Mouse (Mus musculus): ENCODE results near the gene Cox6b2. TPM values are rescaled to one million over a fixed set of nuclear protein-coding genes. Genes with fewer than 3 reads are reported as not detected.
"Not testable (repeated sequence)": the region's sequence is repeated elsewhere in the genome, so short reads cannot be mapped to it uniquely, and the experiment has no call there.

Cox6b2 gene
- polyA plus RNA-seq (2012; rRNA removed), result 52.7 and 87.5 TPM in 2 replicates

DNA sequence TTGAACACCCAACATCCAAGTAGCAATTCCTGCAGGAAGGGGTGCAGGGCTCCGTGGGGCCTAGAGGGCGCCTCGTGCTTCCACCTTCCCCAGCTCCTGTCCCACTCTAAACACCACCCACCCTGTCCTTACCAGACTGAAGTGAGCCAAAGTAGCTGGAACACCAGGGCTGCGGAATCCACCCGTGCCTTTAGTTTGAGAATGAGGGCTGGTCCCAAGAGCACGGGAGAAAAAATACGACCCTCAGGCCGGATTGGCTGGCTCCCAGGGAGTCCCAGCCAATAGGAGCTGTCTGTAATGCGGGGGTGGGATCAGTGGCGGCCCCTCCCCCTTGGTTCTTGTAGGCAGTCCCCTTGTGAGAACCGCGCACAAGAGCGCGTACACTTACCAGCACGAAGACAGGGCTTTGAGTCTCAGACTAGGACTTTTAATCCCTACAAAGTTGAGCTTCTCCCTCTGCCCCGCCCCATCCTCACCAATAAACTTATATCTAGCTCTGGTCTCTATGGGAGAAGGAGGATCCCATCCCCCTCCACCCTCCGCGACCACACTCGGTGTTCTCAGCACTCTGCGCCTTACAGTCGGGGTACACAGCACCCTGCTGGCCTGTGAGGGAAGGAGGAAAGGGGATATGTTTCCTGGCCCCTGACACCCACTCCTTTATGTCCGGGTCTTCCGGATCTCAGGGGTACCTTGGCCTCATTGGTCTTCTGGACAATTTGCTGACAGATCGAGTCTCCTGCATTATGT, at the start of gene Cox6b2:
Gene Cox6b2 (minus strand): TSS at position 274 of the 750 bp plus-strand sequence.
- 5% methylated on average over 24 of the region's 24 CpGs for WGBS
- peaks cover 4% of the 10 kb centered on the region; the same call in 1 of the 2 replicates for H3K4me1 ChIP-seq (ENCODE audit: control insufficient read depth, insufficient read depth, low read length)
- peak; percentile 63 for DNase-seq
- TF ChIP-seq CTCF (IDR thresholded peaks at IDR 0.05; ENCODE audit: insufficient read depth, low read length) (no peak), POLR2A (IDR thresholded peaks at IDR 0.05; ENCODE audit: borderline replicate concordance, extremely low read depth, low read depth, low read length) (no peak)
- H3K4me3 ChIP-seq (replicated peaks; ENCODE audit: extremely low read depth, low read depth, low read length), result peak within 1 kb of the TSS; percentile 54

DNA sequence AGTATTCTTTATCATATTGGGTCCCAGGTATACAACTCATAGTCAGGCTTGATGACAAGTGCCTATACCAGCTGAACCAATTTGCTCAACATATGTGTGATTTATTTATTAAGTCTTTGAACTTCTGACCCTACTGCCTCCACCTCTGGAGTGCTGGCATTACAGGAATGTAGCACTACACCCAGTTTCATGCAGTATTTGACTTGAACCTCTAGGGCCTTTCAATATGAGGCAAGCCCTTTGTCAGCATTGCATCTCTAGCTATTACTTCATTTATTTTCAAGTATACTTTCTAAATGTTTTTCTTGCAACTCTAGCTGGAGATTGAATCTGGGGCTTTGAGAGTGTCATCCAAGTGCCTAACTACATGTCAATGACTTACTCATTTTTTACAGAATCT, 49.4 kb upstream of the Cox6b2 start:
- DNase-seq, result no peak

DNA sequence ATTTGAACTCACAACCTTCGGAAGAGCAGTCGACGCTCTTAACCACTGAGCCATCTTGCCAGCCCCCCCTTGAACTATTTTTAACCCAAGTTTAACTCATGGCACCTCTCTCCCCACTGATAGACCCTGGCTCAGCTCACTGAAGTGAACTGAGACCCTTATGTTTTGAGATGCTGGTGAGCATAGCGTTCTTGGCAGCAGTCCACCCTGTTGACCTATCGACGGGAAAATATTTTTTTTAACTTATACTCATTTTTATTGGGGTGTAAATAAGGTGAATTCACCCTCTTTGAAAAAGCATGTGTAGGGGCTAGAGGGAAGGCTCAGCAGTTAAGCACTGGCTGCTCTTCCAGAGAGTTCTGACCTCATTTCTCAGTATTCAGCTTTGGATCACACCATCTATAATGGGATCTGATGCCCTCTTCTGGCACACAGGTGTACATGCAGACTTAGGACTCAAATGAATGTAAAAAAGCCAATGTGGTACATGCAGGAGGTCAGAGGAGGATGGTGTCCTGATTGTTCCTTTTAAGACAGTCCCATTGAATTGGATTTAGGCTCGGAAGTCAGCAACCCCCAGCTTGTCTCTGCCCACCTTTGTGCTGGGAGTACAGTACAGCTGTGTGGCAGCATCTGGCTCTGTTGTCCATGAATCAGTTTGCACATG, 43.0 kb upstream of the Cox6b2 start:
- H3K4me1 ChIP-seq (ENCODE audit: control insufficient read depth, insufficient read depth, low read length), result peaks cover 5% of the 10 kb centered on the region; the same call in 1 of the 2 replicates
- DNase-seq, result no peak
- no peak overlapping the region for H3K4me3 ChIP-seq (replicated peaks; ENCODE audit: extremely low read depth, low read depth, low read length)
- 62% methylated on average over 7 of the region's 7 CpGs for WGBS
- TF ChIP-seq POLR2A (IDR thresholded peaks at IDR 0.05; ENCODE audit: borderline replicate concordance, extremely low read depth, low read depth, low read length) (no peak), CTCF (IDR thresholded peaks at IDR 0.05; ENCODE audit: insufficient read depth, low read length) (peak; percentile 34; the same call in 1 of the 2 replicates)

More for the DNA sequence above, 49.4 kb upstream of the Cox6b2 start:
- H3K4me3 ChIP-seq (replicated peaks; ENCODE audit: extremely low read depth, low read depth, low read length), result no peak overlapping the region
- TF ChIP-seq POLR2A (IDR thresholded peaks at IDR 0.05; ENCODE audit: borderline replicate concordance, extremely low read depth, low read depth, low read length), result no peak
- TF ChIP-seq CTCF (IDR thresholded peaks at IDR 0.05; ENCODE audit: insufficient read depth, low read length), result no peak
- no peaks in the 10 kb centered on the region for H3K4me1 ChIP-seq (ENCODE audit: control insufficient read depth, insufficient read depth, low read length)

DNA sequence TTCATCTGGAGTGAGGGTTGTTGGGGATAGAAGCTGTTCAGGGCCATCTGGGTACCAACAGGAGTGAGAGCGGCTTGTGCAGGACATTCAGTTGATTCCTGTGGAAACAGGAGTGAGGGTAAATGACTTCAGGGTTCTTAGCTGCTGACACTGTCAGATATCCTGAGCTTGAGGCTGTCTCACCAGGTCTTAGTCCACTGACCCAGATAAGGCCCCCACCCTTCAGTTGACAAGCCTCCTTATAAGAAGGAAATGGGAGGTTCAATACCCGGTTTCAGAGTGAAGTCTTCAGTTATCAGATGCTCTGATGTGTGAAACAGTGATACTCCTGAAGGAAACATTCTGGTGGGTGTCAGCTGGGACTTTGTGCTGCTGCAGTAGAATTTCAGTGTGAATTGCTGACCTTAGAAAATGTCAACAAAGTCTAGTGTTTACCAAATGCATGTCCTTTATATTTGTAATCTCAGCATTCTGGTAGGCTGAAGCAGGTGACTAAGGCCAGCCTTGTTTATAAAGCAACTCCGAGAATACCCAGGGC, 41.8 kb upstream of the Cox6b2 start:
- TF ChIP-seq CTCF (IDR thresholded peaks at IDR 0.05; ENCODE audit: insufficient read depth, low read length), result no peak
- TF ChIP-seq POLR2A (IDR thresholded peaks at IDR 0.05; ENCODE audit: borderline replicate concordance, extremely low read depth, low read depth, low read length), result no peak
- H3K4me1 ChIP-seq (ENCODE audit: control insufficient read depth, insufficient read depth, low read length), result peaks cover 6% of the 10 kb centered on the region
- no peak for DNase-seq
- H3K4me3 ChIP-seq (replicated peaks; ENCODE audit: extremely low read depth, low read depth, low read length), result no peak overlapping the region
- 53% methylated on average over 3 of the region's 3 CpGs for WGBS

DNA sequence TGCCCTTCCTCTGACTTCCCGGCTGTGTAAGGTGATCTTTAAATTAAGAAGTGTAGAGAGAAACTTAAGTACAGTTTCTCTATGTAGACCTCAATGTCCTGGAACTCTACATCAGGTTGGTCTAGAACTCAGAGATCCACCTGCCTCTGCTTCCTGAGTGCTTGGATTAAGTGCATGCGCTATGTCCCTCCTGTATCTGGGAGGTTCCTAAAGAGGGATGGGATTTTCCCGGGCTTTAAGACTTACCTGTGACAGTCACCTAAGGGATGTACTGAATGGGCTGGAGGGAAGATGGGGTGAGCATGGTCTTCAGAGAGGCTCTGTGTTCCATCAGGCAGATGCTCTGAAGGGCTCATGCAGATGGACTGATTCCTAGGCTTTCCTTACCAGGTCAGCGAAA, 40.8 kb upstream of the Cox6b2 start:
- 35% methylated on average over 4 of the region's 4 CpGs for WGBS
- DNase-seq, result no peak
- Histone ChIP-seq H3K4me3 (replicated peaks; ENCODE audit: extremely low read depth, low read depth, low read length) (peak overlapping the region; percentile 84), H3K4me1 (ENCODE audit: control insufficient read depth, insufficient read depth, low read length) (peaks cover 8% of the 10 kb centered on the region)
- TF ChIP-seq POLR2A (IDR thresholded peaks at IDR 0.05; ENCODE audit: borderline replicate concordance, extremely low read depth, low read depth, low read length) (no peak), CTCF (IDR thresholded peaks at IDR 0.05; ENCODE audit: insufficient read depth, low read length) (no peak)

DNA sequence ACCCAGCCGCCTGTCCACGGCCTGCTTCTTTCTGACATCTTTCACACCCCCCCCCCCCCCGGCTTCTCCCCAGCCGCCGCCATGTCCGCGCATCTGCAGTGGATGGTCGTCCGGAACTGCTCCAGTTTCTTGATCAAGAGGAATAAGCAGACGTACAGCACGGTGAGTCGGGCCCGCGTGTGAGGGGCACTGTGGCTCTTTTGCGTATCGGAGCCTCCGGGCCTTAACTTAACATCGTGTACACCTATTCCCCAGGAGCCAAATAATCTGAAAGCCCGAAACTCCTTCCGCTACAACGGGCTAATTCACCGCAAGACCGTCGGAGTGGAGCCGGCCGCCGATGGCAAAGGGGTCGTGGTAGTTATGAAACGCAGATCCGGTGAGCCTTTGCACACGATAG, 40.4 kb upstream of the Cox6b2 start:
- Histone ChIP-seq H3K4me1 (ENCODE audit: control insufficient read depth, insufficient read depth, low read length) (peaks cover 13% of the 10 kb centered on the region), H3K4me3 (replicated peaks; ENCODE audit: extremely low read depth, low read depth, low read length) (peak overlapping the region; percentile 84)
- DNase-seq, result not testable (repeated sequence)
- under 1% methylated on average over 31 of the region's 31 CpGs for WGBS

DNA sequence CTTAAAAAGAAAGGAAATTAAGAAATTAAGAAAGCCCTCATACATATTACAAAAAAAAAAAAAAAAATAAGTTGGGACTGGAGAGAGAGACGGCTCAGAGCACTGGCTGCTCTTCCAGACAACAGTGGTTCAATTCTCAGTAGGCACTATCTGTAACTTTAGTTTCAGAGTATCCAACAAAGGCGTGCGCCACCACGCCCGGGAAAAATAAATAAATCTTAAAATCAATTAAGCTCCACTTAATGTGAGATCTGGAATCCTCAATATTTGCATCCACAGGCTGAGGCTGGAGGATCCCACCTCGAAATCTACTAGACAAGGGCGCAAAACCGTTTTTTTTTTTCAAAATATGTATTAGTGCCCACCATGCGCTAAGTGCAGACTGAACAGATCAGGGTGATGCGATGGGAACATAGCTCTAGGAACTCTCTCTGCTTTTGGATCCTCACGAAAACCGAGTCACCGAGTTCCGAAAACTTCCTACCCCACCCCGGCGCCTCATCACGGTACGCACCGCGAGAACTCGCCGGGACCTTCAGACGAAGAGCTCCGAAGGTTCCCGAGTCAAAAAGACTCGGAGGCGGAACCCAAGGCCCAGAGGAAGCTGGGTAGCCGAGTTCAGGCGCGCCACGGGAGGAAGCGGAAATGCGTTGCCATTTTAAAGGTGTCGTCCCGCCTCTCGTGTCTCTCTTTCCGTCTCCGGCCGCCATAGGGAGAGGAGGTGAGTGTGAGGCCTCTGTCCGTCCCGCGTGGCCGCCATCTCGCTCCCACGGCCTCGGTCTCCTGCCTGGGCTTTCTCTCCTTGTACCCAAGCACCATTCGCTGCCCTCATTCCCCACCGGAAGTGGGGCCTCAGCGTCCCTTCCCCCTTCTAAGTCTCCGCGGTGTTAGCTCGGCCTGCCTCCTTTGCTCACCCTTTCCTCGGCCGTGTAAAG, 39.7 kb upstream of the Cox6b2 start, which contains the start of gene Rpl28:
Gene Rpl28 (plus strand): TSS at position 597 of the 935 bp plus-strand sequence.
- Histone ChIP-seq H3K4me3 (replicated peaks; ENCODE audit: extremely low read depth, low read depth, low read length) (peak within 1 kb of the TSS; percentile 84), H3K4me1 (ENCODE audit: control insufficient read depth, insufficient read depth, low read length) (peaks cover 13% of the 10 kb centered on the region)
- TF ChIP-seq CTCF (IDR thresholded peaks at IDR 0.05; ENCODE audit: insufficient read depth, low read length) (no peak), POLR2A (IDR thresholded peaks at IDR 0.05; ENCODE audit: borderline replicate concordance, extremely low read depth, low read depth, low read length) (peak; percentile 93)
- DNase-seq, result peak; percentile 91
- under 1% methylated on average over 54 of the region's 54 CpGs for WGBS

DNA sequence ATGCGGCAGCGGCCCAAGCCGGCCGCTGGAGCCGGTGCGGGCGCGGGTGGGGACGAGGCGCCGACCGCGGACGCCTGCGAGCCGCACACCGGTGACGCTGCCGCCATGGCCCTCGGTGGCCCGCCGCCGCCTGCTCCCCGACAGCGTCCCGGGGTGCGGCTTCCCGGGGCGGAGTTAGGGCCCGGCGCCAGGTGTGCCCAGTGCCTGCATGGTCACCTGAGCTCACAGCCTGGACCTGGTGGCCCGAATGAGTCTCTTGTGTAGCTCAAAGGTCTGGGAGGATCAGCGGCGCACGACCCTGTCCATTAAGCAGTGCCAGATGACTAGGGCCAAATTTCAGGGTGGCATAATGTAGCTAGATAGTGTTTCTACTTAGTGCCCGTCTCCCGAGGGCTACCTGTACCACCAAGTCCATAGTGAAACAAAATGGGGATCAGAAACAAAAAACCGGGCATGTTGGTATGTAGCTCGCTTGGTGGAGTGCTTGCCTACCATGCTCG, 36.6 kb upstream of the Cox6b2 start, which contains the start of gene Tmem238:
Gene Tmem238 (minus strand): TSS at position 221 of the 500 bp plus-strand sequence.
- 9% methylated on average over 40 of the region's 40 CpGs for WGBS
- DNase-seq, result no peak
- H3K4me3 ChIP-seq (replicated peaks; ENCODE audit: extremely low read depth, low read depth, low read length), result peak within 1 kb of the TSS; percentile 82
- peaks cover 13% of the 10 kb centered on the region for H3K4me1 ChIP-seq (ENCODE audit: control insufficient read depth, insufficient read depth, low read length)
- TF ChIP-seq POLR2A (IDR thresholded peaks at IDR 0.05; ENCODE audit: borderline replicate concordance, extremely low read depth, low read depth, low read length), result peak; percentile 67; the same call in 1 of the 2 replicates
- TF ChIP-seq CTCF (IDR thresholded peaks at IDR 0.05; ENCODE audit: insufficient read depth, low read length), result no peak

All from lung, adult 2 months (tissue).